Mouse (Mus musculus) heart, embryonic 11.5 days (tissue): ENCODE results near the gene Crocc. TPM values are rescaled to one million over a fixed set of nuclear protein-coding genes. Genes with fewer than 3 reads are reported as not detected.
A peak's percentile ranks its signal among the peaks of the same experiment; 100 is the strongest.

ENCODE experiments used
- ATAC-seq: fragments of 200-750 bp; cut with Nextera tagmentation; replicated peaks from 2 replicates; pipeline ENCODE4 v1.8.0; 2017; ENCODE audit warnings: moderate library complexity; ENCODE audit not compliant: insufficient number of reproducible peaks, low FRiP score, low TSS enrichment
- H3K27ac ChIP-seq: fragments of 300-500 bp; sonication (generic); 2 replicates; pipeline ENCODE4 v1.5.1; 2014; ENCODE audit warnings: mild to moderate bottlenecking, low read depth, low read length
- H3K27me3 ChIP-seq: fragments of 300-500 bp; sonication (generic); 2 replicates; pipeline ENCODE4 v1.6.1; 2014; ENCODE audit warnings: mild to moderate bottlenecking, low read length, mixed read lengths; ENCODE audit not compliant: control insufficient read depth, insufficient read depth
- H3K36me3 ChIP-seq: fragments of 300-500 bp; sonication (generic); 2 replicates; pipeline ENCODE4 v1.6.1; 2014; ENCODE audit warnings: mild to moderate bottlenecking, low read length, moderate library complexity, mixed read lengths; ENCODE audit not compliant: control insufficient read depth, insufficient read depth
- H3K4me1 ChIP-seq: fragments of 300-500 bp; sonication (generic); 2 replicates; pipeline ENCODE4 v1.6.1; 2014; ENCODE audit warnings: low read length; ENCODE audit not compliant: control insufficient read depth, insufficient read depth
- H3K4me2 ChIP-seq: fragments of 300-500 bp; sonication (generic); 2 replicates; pipeline ENCODE4 v1.6.1; 2014; ENCODE audit warnings: mild to moderate bottlenecking, moderate library complexity
- H3K4me3 ChIP-seq: fragments of 300-500 bp; sonication (generic); 2 replicates; pipeline ENCODE4 v1.5.1; 2014; ENCODE audit warnings: low read depth, low read length
- H3K9ac ChIP-seq: fragments of 300-500 bp; sonication (generic); 2 replicates; pipeline ENCODE4 v1.6.1; 2014; ENCODE audit warnings: mild to moderate bottlenecking, low read depth, low read length, moderate library complexity
- H3K9me3 ChIP-seq: fragments of 300-500 bp; sonication (generic); replicated peaks from 2 replicates; pipeline ENCODE4 v1.6.1; 2016; ENCODE audit warnings: low read length; ENCODE audit not compliant: control insufficient read depth
- WGBS: fragments of 180-500 bp; shearing (Covaris S2); extraction: QIAGEN DNeasy Blood & Tissue Kit; methylation state at CpG from one replicate; pipeline ENCODE4 v1.1.7; 2014; ENCODE audit not compliant: insufficient replicate concordance; 5-methylcytosine and 5-hydroxymethylcytosine counted together
- polyA plus RNA-seq: library from polyadenylated mRNA; unstranded; fragments of >200 nt; fragmentation: Nextera tagmentation; extraction: Ambion mirVana; gene quantifications from 2 replicates; pipeline ENCODE4 v1.2.1, GENCODE M21; 2014

Crocc gene
- polyA plus RNA-seq, 1 experiment from 2014 or later: 4.7 TPM

GRCm38 (mm10) chr4:141044816-141045215 is 15.5 kb downstream of the Crocc start:
- ATAC-seq: no peak
- Histone ChIP-seq H3K9me3 (no peaks in the 10 kb centered on the region), H3K27ac (no peak overlapping the region), H3K9ac (no peak overlapping the region), H3K27me3 (no peaks in the 10 kb centered on the region), H3K4me2 (no peak overlapping the region), H3K4me3 (no peak overlapping the region), H3K36me3 (peaks cover 6% of the 10 kb centered on the region), H3K4me1 (no peaks in the 10 kb centered on the region; the same call in 1 of the 2 replicates)
- 28% methylated on average over 8 of the region's 8 CpGs for WGBS

GRCm38 (mm10) chr4:141041117-141041516 is 19.2 kb downstream of the Crocc start:
- WGBS: 46% methylated on average over 12 of the region's 12 CpGs
- Histone ChIP-seq H3K4me1 (no peaks in the 10 kb centered on the region; the same call in 1 of the 2 replicates), H3K9me3 (no peaks in the 10 kb centered on the region), H3K36me3 (peaks cover 6% of the 10 kb centered on the region), H3K4me2 (peak overlapping the region; percentile 17), H3K27me3 (no peaks in the 10 kb centered on the region), H3K4me3 (no peak overlapping the region), H3K9ac (no peak overlapping the region), H3K27ac (no peak overlapping the region)
- no peak for ATAC-seq

GRCm38 (mm10) chr4:141033606-141034549 is 26.5 kb downstream of the Crocc start:
- Histone ChIP-seq H3K27me3 (no peaks in the 10 kb centered on the region), H3K36me3 (peaks cover 12% of the 10 kb centered on the region), H3K4me1 (no peaks in the 10 kb centered on the region; the same call in 1 of the 2 replicates), H3K9me3 (no peaks in the 10 kb centered on the region), H3K27ac (no peak overlapping the region), H3K9ac (no peak overlapping the region), H3K4me3 (no peak overlapping the region), H3K4me2 (no peak overlapping the region)
- ATAC-seq: no peak
- WGBS: 77% methylated on average over 27 of the region's 27 CpGs

GRCm38 (mm10) chr4:141031733-141032132 is 28.6 kb downstream of the Crocc start:
- Histone ChIP-seq H3K9me3 (no peaks in the 10 kb centered on the region), H3K27me3 (no peaks in the 10 kb centered on the region), H3K27ac (no peak overlapping the region), H3K9ac (no peak overlapping the region), H3K4me1 (no peaks in the 10 kb centered on the region; the same call in 1 of the 2 replicates), H3K36me3 (peaks cover 12% of the 10 kb centered on the region), H3K4me2 (no peak overlapping the region), H3K4me3 (no peak overlapping the region)
- ATAC-seq: no peak
- 13% methylated on average over 6 of the region's 6 CpGs for WGBS

GRCm38 (mm10) chr4:141030541-141031206 is 29.7 kb downstream of the Crocc start:
- H3K9ac ChIP-seq: 0 out of 2 replicates have a peak overlapping the region, but pooled peaks have one; percentile 34
- no peak overlapping the region for H3K4me3 ChIP-seq
- H3K36me3 ChIP-seq: peaks cover 12% of the 10 kb centered on the region
- H3K4me2 ChIP-seq: no peak overlapping the region
- ATAC-seq: no peak
- no peaks in the 10 kb centered on the region for H3K27me3 ChIP-seq
- WGBS: 90% methylated on average over 17 of the region's 18 CpGs
- H3K9me3 ChIP-seq: no peaks in the 10 kb centered on the region
- H3K27ac ChIP-seq: no peak overlapping the region
- no peaks in the 10 kb centered on the region; the same call in 1 of the 2 replicates for H3K4me1 ChIP-seq

- H3K4me2 ChIP-seq: no peak overlapping the region
- ATAC-seq: no peak
- no peak overlapping the region for H3K9ac ChIP-seq
- peaks cover 22% of the 10 kb centered on the region for H3K4me1 ChIP-seq
- 65% methylated on average over 27 of the region's 27 CpGs for WGBS
- H3K4me3 ChIP-seq: no peak overlapping the region
- H3K9me3 ChIP-seq: no peaks in the 10 kb centered on the region
- peaks cover 7% of the 10 kb centered on the region for H3K36me3 ChIP-seq
- H3K27me3 ChIP-seq: no peaks in the 10 kb centered on the region
- no peak overlapping the region for H3K27ac ChIP-seq
Observed at GRCm38 (mm10) chr4:141024992-141025391, 35.4 kb downstream of the Crocc start.

GRCm38 (mm10) chr4:141024052-141024451 is 36.3 kb downstream of the Crocc start:
- Histone ChIP-seq H3K27me3 (no peaks in the 10 kb centered on the region), H3K4me2 (no peak overlapping the region), H3K9me3 (no peaks in the 10 kb centered on the region), H3K9ac (no peak overlapping the region), H3K36me3 (peaks cover 3% of the 10 kb centered on the region), H3K4me1 (peaks cover 24% of the 10 kb centered on the region), H3K27ac (no peak overlapping the region), H3K4me3 (no peak overlapping the region)
- no peak for ATAC-seq
- 69% methylated on average over 9 of the region's 9 CpGs for WGBS

- H3K4me3 ChIP-seq: no peak overlapping the region
- H3K27me3 ChIP-seq: no peaks in the 10 kb centered on the region
- no peak overlapping the region; the same call in 1 of the 2 replicates for H3K4me2 ChIP-seq
- H3K4me1 ChIP-seq: peaks cover 26% of the 10 kb centered on the region
- H3K36me3 ChIP-seq: peaks cover 2% of the 10 kb centered on the region; the same call in 1 of the 2 replicates
- no peak overlapping the region for H3K9ac ChIP-seq
- WGBS: 75% methylated on average over 11 of the region's 11 CpGs
- peak overlapping the region; percentile 86 for H3K27ac ChIP-seq
- no peak; the same call in 1 of the 2 replicates for ATAC-seq
- H3K9me3 ChIP-seq: no peaks in the 10 kb centered on the region
Observed at GRCm38 (mm10) chr4:141021614-141021929, 38.8 kb downstream of the Crocc start.
